ENCODE assay signal across 18 mouse cellular contexts in the genomic region with DNA sequence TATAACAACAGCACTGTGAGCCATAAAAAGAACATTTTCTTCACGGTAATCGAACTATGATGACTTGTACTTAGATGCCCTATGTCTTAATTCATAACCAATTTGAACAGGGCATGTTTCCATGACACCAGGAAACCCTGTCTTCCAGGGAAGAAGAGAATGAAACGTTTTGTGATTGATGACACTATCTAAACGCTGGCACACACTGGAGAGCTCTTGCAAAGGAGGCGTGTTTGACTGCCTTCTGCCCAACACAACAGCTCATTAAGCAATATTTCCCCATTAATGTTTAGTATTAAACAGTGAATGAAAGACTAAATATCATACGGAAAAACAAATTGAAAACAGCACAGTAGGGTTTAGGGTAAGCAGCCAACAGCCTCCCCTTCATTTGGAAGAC.
DNase-seq lines count a peak whose midpoint lies in the region; ATAC-seq and TF ChIP-seq lines count a peak whose summit lies in the region.
"Had no signal": no experiment of that assay in that cellular context is flagged by ENCODE, and none has a peak within 500 bp of the region (broad histone marks: within the 10 kb centered on the region; RNA-seq: fewer than 3 reads in every experiment).

No protein-coding gene starts in this region.

- no peaks in the 10 kb centered on the region for H3K4me1 ChIP-seq in forebrain, postnatal 0 days (ENCODE audit: insufficient read depth)
- peaks cover 2% of the 10 kb centered on the region; the same call in 1 of the 2 replicates for H3K4me1 ChIP-seq in neural tube, embryonic 12.5 days
- no peaks in the 10 kb centered on the region for H3K4me1 ChIP-seq in heart, adult 2 months (ENCODE audit: control insufficient read depth, insufficient read depth, low read length)
- H3K4me1 ChIP-seq: intestine, embryonic 15.5 days had no signal

- TF ChIP-seq EP300 in heart, adult 2 months (IDR thresholded peaks at IDR 0.05; ENCODE audit: insufficient read depth, low read depth, low read length): no peak

- peak; percentile 21 for DNase-seq in layer of hippocampus, adult 9-11 months
- DNase-seq in layer of hippocampus, adult 11-12 months (ENCODE audit: low spot score): no peak
- peak; percentile 23 for DNase-seq in brain, adult 2 months (ENCODE audit: low read depth, low spot score)
- DNase-seq in forebrain, postnatal 0 days: peak; percentile 3
- DNase-seq in heart, adult 2 months: no peak
- no peak for DNase-seq in retina, embryonic 14.5 days (ENCODE audit: low spot score)
- DNase-seq: adrenal gland, adult 8-10 months; cerebellum, adult 18-20 months; heart, adult 11 months; heart, postnatal 36 days; kidney, postnatal 4 days; lung, adult 2 months; midbrain, embryonic 14.5 days; thymus, postnatal 36 days had no signal

- H3K9me3 ChIP-seq in forebrain, postnatal 0 days (ENCODE audit: low read length): no peaks in the 10 kb centered on the region
- H3K9me3 ChIP-seq in neural tube, embryonic 12.5 days: no peaks in the 10 kb centered on the region
- H3K9me3 ChIP-seq: intestine, embryonic 15.5 days had no signal

- intact Hi-C loops in heart, adult 2 months (cut with DNase I): no loop called here

- no peak for TF ChIP-seq CTCF in forebrain, postnatal 0 days (IDR thresholded peaks at IDR 0.05; ENCODE audit: low read depth)
- TF ChIP-seq CTCF in heart, adult 2 months (IDR thresholded peaks at IDR 0.05): no peak

- no peak overlapping the region for H3K4me2 ChIP-seq in forebrain, postnatal 0 days (ENCODE audit: low read depth)
- H3K4me2 ChIP-seq in neural tube, embryonic 12.5 days (replicated peaks): no peak overlapping the region
- H3K4me2 ChIP-seq: intestine, embryonic 15.5 days; liver, embryonic 11.5 days had no signal

- H3K9ac ChIP-seq in forebrain, postnatal 0 days: no peak overlapping the region
- no peak overlapping the region for H3K9ac ChIP-seq in neural tube, embryonic 12.5 days
- H3K9ac ChIP-seq in heart, adult 2 months (ENCODE audit: low read depth, low read length): no peak overlapping the region
- H3K9ac ChIP-seq: intestine, embryonic 15.5 days had no signal

- ATAC-seq in forebrain, postnatal 0 days: no peak
- ATAC-seq in neural tube, embryonic 12.5 days (ENCODE audit: low FRiP score, low read depth): peak; percentile 83
- ATAC-seq: intestine, embryonic 15.5 days had no signal

- 32% methylated on average over 6 of the region's 6 CpGs for WGBS in forebrain, postnatal 0 days
- WGBS in neural tube, embryonic 12.5 days: 42% methylated on average over 6 of the region's 6 CpGs
- 62% methylated on average over 6 of the region's 6 CpGs for WGBS in heart, adult 2 months

- no peak for TF ChIP-seq POLR2A in heart, adult 2 months (IDR thresholded peaks at IDR 0.05; ENCODE audit: insufficient read depth, low read depth, low read length)

- no peaks in the 10 kb centered on the region for H3K79me2 ChIP-seq in heart, adult 2 months (replicated peaks; ENCODE audit: control insufficient read depth, insufficient read depth, low read length)

- no peaks in the 10 kb centered on the region for H3K36me3 ChIP-seq in forebrain, postnatal 0 days (ENCODE audit: insufficient read depth)
- no peaks in the 10 kb centered on the region for H3K36me3 ChIP-seq in neural tube, embryonic 12.5 days
- H3K36me3 ChIP-seq in heart, adult 2 months (ENCODE audit: control insufficient read depth, insufficient read depth, low read length): no peaks in the 10 kb centered on the region
- H3K36me3 ChIP-seq: intestine, embryonic 15.5 days had no signal

- H3K27me3 ChIP-seq in forebrain, postnatal 0 days (ENCODE audit: insufficient read depth, low read length): no peaks in the 10 kb centered on the region
- H3K27me3 ChIP-seq in neural tube, embryonic 12.5 days (replicated peaks): no peaks in the 10 kb centered on the region
- H3K27me3 ChIP-seq in heart, adult 2 months (ENCODE audit: control insufficient read depth, insufficient read depth, low read length): no peaks in the 10 kb centered on the region
- H3K27me3 ChIP-seq: intestine, embryonic 15.5 days had no signal

- H3K4me3 ChIP-seq in forebrain, postnatal 0 days (ENCODE audit: low read depth, low read length): no peak overlapping the region
- no peak overlapping the region for H3K4me3 ChIP-seq in neural tube, embryonic 12.5 days
- no peak overlapping the region for H3K4me3 ChIP-seq in heart, adult 2 months
- H3K4me3 ChIP-seq: intestine, embryonic 15.5 days; myocyte had no signal

- no peak overlapping the region for H3K27ac ChIP-seq in forebrain, postnatal 0 days (ENCODE audit: low read depth, low read length)
- no peak overlapping the region for H3K27ac ChIP-seq in neural tube, embryonic 12.5 days
- H3K27ac ChIP-seq in heart, adult 2 months: no peak overlapping the region
- H3K27ac ChIP-seq: intestine, embryonic 15.5 days had no signal

Comparison
In these comparisons a context has a peak if more than half of its experiments do, and no peak if none do; other contexts are left out.
1. DNase-seq: peak in layer of hippocampus, adult 9-11 months (single experiment), brain, adult 2 months (single experiment) and forebrain, postnatal 0 days (single experiment); none in layer of hippocampus, adult 11-12 months (single experiment), heart, adult 2 months (0 of 2) and retina, embryonic 14.5 days (single experiment).